Mouse (Mus musculus): ENCODE results near the gene Sgtb.

The Sgtb gene

DNA sequence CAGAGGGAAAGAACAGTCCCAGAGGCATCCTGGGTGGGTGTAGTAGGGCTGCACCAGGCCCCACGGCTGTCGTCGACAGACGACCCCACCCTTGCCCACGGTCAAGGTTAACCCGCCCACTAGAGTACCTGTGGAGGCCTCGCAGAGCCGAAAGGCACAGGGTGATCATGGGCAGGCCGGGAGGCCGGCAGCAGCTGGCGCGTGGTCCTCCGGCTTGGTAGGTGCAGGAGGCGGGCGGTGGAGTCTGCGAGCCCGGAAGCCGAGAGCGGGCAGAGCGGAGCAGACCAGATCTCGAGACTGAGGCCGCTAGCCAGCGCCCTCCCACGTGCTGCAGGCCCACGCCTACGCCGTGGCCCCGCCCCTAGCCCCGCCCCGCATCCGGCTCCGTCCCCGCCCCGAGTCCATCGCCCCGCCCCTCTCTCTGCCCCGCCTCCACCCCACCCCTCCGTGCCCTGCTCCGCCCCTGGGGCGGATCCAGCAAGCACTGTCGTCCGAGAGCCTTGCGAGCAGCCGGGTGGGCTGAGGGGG, at the start of gene Sgtb, which contains the start of gene Nln:
Gene Sgtb (plus strand): TSS at position 454 of the 528 bp plus-strand sequence.
Gene Nln (minus strand): TSS at position 327 of the 528 bp plus-strand sequence.
- peak; percentile 67 to 82 for DNase-seq (ENCODE audit: low spot score in 2 of 2)

DNA sequence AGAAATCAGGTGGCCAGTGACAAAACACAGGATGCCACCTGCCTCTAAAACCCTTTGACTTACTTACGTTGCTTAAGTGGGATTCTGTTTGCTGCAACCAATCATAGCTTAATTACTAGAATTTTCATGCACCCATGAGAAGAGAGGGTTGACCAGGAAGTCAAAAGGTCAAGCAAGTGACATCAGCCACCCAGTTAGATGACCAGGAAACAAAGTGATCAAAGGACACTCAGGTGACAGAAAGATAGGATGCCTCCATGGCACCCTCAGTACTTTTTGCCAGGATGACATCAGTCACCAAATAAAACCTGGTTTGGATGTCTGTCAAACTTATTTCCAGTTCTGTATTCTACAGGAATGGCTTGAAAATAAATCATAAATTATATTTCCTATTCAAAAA, 49.3 kb upstream of the Sgtb start:
- no peak for DNase-seq (ENCODE audit: low spot score in 2 of 2)

DNA sequence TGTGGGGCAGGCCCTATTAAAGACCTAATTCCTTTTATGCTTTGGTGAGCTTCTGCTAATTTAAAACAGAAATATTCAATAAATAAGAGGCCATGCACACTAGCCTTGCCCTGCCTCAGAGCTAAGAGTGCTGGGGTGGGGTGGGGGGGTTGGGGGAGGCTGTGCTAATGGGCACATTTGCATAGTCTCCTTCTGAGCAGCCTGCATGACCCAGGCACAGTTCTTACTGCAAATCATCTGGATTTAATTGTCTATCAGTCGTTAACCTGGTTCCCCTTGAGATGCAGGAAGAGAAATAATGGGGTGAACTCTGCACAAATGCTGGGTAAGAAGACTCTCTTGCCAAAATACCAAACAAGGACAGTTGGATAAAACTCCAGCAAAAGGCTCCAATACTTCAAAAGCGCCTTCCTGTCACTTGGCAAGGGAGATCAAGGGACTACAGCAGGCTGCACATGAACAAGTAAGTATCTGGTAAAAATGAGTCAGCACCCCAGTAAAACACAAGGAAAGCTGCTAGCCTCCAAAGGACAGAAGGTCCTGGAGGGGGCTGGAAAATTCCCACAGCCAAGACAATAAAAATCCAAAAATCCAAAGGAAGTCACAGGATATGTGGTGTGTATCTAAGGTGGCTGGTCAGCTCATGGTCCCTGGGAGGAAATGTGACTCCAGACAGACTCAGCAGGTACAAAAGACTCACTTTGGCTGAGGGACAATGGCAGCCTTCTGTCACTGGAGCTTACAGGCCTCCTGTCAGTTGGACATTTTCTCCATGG, 47.4 kb upstream of the Sgtb start:
- DNase-seq (ENCODE audit: low spot score in 2 of 2), result no peak

DNA sequence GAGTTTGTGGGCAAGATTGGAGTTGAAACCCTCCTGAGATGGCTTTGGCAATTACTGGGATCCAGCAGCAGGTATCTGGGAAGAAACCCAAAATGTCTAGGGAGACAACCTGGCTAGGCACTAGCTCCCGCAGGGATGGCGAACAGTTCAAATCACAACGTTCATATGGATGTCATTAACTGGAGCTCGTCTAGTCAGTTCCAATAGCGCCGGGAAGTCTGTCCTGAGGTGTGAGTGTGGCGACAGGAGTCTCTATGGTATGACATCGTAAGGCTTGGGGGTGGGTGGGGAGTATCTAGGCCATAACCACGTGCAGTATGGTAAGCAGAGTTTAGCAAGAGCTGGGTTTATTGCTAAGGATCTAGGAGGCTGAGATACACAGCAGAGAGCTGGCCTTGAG, 46.5 kb upstream of the Sgtb start:
- no peak for DNase-seq (ENCODE audit: low spot score in 2 of 2)

DNA sequence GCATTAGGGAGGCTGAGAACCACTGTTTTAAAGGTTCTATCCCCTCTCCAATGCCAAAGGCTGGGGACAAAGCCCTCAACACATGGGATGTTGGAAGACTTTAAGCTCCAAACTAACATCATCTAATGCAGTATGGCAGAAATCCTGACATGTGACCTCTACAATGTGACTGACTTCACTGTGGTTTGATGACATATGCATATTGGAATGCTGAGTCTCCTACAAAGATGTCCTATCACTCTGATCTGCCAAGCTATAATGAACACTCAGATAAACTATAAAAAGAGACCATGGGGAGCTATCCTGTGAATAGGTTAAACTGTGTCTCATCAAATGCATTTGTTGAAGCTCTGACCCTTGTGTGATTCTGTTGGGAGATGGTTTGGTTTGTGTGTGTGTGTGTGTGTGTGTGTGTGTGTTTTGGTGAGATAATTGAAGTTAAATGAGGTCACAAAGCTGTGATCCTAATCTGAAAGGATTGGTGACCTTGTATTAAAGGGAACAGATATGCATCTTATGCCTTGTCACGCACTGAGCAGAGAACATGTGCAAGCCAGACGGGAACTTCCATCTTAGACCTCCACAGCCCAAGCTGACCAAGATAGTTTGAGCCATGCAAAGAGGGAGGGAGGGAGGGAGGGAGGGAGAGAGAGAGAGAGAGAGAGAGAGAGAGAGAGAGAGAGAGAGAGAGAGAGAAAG, 43.7 kb upstream of the Sgtb start:
- DNase-seq (ENCODE audit: low spot score in 2 of 2), result no peak

DNA sequence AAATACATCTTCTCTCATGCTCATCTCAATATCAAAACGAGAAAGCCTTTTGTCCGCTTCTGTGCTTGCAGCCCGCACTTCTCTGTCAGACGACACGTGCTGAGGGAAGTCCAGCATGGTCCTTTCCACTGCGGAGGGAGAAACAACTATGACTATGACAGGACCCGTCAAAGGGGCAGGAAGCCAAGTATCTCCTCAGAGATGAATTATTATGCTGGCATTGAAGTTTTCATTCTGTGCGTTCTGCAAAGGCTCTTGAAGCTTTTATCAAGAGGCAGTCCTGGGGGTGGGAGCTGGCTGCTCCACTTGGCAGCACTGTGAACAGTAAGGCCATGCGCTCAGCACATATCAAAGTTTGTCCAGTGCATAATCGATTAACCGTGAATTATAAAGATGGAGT, 40.3 kb upstream of the Sgtb start:
- DNase-seq (ENCODE audit: low spot score in 2 of 2), result no peak

DNA sequence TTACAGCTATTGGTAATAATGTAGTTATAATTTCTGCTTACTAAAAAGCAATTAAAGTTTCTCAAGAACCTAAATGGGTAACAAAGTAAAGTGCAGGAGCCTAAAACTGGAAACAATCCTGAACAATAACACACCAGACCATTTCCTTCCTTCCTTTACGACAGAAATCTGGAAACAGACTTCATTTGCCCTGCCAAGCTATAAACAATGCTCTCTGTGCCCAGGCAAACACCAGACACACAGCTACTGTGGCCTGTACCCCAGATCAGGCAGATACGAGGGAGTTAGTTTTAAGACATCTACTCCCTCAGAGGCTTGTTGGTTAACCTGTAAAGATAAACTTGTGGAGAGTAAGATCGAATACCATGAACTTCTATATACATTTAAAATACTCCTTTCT, 38.8 kb upstream of the Sgtb start:
- DNase-seq (ENCODE audit: low spot score in 2 of 2), result no peak

DNA sequence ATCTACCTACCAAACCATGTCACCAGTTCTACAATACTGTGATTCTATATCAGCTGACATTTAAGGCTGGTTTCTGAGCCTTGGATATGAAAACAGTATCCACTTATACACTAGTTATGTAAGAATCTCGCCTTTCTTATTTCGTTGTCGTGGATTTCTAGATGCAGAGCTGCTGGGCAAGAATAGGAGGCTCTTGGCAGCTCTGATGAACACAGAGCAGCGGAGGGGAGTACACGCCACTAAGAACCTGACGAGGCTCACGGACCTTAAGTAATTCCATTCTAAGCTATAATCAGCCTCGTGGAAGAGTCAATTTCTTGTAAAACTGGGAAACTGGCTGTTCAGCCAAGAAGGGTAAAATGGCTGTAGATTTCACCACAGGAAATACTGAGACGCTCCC, 37.2 kb upstream of the Sgtb start:
- no peak for DNase-seq (ENCODE audit: low spot score in 2 of 2)

DNA sequence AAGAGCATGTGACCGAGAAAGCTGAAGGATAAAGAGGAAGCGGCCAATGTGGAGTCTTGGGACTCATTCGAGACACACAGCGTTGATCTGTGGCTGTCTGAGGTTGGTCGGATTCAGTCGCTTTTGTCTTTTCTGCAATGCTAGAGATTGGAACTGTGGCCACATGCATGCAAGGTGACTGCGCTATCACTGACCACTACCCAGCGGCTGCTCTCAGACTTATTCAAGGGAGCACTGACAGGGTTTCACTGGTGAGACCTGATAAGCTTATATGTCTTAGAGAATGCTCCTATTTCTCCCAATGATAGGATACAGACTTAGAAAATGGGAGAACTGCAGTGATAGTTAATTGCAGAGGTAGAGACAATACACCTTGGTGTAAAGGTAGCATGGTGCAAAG, 35.3 kb upstream of the Sgtb start:
- DNase-seq (ENCODE audit: low spot score in 2 of 2), result no peak

DNA sequence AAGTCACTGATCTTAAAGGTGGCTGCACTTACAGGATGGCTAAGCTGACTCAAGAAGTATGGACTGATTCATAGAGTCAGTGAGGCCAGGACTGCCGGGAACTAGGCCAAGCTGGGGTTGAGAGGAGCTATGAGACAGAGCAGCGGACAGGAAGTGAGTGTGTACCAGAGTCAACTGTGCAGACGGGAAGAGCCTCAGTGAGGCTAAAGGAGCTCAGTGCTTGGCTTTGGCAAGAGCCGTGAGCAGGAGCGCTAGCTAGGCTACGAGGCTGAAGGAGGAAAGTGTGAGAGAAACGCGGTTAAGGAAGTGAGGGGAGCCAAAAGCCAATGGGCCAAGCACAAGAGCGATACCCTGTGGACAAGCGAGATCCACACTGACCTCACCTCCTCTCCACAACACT, 34.8 kb upstream of the Sgtb start:
- DNase-seq (ENCODE audit: low spot score in 2 of 2), result peak in 1 of 2 experiments; percentile 10

DNA sequence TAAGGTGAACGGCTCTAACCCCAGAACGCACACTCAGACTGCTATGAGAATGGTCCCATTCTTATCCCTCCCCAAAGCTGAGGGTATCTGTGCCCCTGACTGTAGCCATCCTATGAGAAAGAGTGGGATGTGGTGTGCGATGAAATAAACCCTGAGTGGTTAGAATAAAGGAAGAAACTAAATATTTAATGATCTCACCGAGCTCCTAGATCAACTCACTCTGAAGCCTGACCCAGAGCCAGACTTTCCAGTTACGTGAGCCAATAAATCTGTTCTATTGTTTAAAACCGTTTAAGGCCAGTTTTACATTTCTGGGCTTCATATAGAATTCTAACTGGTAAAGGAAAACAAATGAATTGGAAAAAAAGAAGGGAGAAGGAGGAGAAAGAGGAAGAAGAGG, 32.5 kb upstream of the Sgtb start:
- no peak for DNase-seq (ENCODE audit: low spot score in 2 of 2)

DNA sequence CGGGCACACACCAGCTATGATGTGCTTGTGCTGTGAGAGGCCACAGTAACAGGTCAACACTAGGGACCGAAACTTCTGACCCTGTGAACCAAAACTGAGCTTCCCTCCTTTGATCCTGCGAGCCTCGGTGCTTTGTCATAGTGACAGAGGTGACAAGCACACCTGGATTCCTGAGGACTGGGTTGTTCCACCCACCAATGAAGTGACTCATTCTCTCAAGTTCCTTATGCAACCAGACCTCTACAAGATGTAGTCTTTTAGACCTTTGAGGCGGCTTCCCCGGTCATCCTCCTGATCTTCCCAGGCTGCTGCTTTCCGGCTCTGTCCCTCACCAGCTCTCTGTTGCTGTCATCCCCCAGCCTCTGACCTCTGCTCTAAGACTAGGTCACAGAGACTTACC, 27.0 kb upstream of the Sgtb start:
- DNase-seq (ENCODE audit: low spot score in 2 of 2), result no peak

DNA sequence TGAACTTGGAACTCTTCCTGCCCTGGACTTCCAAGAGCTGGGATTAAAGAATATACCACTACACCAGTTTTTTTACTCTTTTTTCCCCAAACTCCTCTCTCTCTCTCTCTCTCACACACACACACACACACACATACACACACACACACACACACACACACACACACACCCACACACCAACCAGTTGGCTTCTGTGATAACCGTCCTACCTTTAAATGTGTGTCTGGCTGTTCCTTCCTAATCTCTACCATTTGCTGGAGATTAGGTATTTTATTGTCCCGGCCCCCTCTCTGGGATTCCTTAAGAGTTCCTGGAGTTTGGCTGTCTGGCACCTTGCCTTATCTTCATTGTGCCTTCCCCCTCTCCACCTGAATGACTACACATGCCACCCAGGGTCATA, 24.9 kb upstream of the Sgtb start:
- DNase-seq (ENCODE audit: low spot score in 2 of 2), result no peak

DNA sequence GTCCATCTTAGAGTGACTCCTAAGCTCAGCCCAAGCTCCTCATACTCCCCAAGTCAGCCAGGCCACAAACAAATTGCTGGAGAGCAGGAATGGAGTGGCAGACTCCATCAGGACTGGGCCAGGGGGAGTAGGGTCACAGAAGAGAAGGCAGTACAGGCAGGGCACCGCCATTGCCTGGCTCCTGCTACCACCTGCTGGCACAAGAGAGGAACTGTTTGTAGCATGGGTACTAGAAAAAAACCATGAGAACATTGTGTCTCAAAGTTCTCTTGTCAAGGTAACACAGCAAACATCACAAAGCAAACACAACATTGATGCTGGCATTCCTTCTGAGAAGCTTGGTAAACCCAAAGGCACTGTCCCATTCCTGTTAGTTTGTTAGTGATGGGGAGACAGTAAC, 20.2 kb upstream of the Sgtb start:
- DNase-seq (ENCODE audit: low spot score in 2 of 2), result peak; percentile 11 to 60

DNA sequence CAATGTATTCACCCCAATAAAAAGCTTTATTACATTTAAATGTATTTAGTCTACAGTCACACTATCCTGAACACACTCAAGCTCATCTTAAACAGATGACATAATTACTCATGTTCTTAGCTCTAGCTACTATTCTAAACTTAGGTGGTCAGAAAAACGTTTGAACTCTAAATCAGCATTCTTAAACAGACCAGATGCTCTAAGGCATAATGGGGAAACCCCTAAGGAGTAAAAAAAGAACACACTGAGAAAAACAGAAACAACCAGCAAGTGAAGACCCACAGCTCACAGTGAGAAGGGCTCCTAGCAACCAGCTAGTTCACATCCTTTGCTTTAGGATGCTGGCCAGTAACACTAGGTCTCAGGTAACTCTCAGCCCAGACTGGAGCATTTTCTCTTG, 17.8 kb upstream of the Sgtb start:
- DNase-seq (ENCODE audit: low spot score in 2 of 2), result no peak

DNA sequence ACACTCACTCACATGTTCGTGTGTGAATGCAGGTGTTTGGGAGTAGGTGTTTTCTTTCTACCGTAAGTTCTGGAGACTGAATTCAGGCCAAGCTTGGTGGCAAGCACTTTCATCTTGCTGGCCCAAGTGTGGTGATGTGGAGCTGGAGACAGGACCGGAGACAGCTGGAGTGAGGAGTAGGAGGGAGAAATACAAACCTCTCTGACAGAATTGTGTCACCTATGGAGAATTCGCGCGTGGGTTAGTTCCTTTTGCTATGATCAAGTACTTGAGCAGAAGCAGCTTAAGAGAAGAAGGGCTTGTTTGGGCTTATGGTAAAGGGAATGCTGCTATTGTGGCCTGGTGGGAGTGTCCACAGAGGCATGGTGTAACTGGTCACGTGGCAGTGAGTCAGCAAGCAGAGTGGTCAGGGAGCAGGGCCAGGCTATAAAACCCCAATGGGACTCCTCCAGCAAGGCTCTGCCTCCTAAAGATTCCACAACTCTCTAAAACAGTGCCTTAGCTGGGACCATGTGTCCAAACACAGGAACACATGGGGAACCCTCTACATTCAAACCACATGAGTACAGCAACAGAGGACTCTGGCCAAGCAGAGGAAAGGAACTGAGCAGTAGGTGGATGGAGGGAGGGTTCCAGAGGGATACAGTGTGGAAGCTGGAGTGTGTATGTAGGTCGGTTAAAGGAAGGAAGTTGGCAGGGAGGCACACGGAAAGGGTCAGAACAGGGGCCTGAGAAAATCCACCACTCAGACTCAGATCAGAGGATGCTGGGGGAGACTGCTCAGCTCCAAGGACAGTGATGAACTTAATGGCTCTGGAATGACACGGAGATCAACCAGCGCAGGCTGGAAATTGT, 14.8 kb upstream of the Sgtb start:
- DNase-seq (ENCODE audit: low spot score in 2 of 2), result no peak

DNA sequence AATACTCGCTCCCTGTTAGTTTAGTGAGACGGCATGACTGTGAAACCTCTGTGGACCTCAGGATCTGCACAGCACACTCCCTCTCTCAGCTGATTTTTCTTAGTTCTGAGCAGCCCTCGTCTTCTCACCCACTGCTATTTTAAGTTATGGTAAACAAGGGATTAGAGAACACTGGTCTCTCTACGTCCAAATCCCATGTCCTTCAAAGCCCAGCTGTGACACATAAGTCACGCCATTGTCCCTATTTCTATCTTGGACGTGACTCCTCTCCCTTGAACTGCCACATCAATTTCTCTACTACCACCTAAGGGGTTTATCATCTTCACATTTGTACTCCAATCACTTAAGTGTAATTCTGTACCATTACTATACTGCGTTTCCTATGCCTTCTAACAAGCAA, 13.6 kb upstream of the Sgtb start:
- no peak for DNase-seq (ENCODE audit: low spot score in 2 of 2)

DNA sequence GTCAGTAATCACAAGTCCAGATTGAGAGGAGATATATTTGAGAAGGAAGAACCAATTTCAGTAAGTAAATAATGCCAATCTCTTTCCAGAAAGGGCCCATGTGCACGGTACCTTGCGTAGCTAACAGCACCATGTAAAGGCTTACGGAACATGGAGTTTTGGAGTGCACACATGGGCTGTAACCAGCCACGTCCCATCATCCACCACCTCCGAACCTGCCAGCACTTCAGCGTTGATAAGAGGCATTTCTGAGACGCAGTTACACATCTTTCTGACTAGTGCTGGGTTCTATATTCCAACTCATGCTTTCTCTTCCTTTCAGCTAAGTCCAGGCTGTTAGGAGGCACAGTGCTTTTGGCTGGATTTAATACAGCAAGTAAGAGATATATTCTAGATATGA, 12.4 kb upstream of the Sgtb start:
- DNase-seq (ENCODE audit: low spot score in 2 of 2), result no peak

DNA sequence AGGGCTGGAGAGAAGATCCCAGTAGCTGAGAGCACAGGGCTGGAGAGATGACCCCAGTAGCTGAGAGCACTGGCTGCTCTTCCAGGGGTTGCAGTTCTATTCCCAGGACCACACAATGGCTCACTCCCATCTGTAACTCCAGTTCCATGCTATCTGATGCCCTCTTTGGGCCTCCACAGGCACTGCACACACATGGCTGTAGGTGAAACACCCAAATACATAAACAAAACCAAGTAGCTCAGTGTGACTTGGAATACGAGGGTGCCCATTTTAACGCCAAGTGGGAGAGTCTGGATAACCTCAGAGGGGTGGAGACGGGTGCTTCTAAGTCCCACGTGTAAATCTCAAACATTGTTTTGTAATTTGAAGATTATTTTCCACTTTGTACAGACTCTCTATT, 9.1 kb upstream of the Sgtb start:
- DNase-seq (ENCODE audit: low spot score in 2 of 2), result no peak

DNA sequence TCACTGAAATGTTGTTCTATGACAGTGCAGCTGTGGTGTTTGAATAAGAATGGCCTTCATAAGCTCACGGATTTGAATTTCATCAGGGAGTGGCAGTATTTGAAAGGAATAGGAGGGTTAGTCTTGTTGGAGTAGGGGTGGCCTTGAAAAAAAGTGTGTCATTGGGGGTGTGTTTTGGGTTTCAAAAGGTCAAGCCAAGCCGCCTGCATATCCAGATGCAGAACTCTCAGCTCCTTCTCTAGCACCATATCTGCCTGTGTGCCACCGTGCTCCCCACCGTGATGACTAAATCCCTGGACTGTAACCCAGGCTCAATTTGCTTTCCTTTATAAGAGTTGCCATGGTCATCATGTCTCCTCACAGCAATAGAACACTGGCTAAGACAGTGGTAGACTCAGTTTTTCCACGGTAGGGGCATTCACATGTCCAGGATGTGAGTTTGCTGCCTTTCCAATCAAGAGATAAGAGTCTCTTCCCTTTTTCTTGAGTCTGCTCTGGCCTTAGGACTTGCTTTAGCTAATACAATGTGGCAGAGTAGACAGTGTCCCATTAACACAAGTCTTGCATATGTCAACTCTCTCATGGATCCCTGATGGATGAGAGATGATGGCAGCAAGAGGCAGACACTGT, 7.8 kb upstream of the Sgtb start:
- DNase-seq (ENCODE audit: low spot score in 2 of 2), result no peak

DNA sequence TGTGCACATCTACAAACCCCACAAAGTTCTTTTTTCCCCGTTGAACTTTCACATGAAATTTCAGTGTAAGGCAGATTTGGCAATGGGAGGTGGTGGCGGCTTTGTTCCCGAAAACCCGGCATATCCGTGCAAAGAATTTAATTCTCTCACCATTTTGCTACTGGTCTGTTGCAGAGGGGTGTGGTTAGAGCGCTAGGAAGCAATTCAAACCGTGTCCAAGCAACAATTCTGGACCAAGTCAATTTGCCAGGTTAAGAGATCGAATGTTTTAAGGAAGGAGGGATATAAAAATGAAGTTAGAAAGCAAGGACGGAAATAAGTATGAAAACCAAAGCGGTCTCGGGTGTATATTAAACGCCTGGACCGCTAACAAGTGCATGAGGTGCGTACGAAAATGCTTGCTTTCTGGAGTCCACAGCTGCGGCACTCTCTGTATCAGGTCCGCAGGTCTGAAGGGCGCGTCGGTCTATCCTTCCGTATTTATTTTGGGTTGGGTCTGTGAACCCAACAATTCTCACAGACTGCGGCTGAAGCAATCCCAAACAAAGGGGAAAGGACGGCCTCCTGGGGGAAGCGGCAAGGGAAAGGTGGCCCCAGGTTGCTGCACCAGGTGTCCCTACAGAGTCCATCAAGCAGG, 772 bp upstream of the Sgtb start:
- DNase-seq (ENCODE audit: low spot score in 2 of 2), result no peak
